In the genomic region with DNA sequence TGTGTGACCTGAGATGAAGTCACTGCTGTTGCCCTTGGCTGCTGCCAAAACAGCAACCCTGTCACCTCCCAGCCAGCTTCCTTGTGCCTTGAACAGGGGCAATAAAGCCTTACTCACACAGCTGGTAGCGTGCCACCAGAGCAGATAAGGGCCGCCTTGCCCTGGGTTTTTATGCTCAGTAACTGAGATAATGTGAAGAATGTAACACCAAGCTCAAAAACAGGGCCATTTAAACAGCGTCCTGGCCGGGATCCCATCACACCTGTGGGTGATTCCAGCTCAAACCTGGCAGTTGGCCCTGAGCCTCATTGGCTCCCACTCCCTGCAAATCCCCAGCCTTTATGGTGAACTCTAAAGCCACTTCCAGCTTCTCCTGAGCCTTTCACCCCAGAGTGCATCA, we compare ENCODE assay signal across 14 mouse cellular contexts. TPM values are rescaled to one million over a fixed set of nuclear protein-coding genes. Genes with fewer than 3 reads are reported as not detected.
A peak's percentile ranks its signal among the peaks of the same experiment; 100 is the strongest.
DNase-seq lines count a peak whose midpoint lies in the region; ATAC-seq lines count a peak whose summit lies in the region.
"Had no signal": no experiment of that assay in that cellular context is flagged by ENCODE, and none has a peak within 500 bp of the region (broad histone marks: within the 10 kb centered on the region; RNA-seq: fewer than 3 reads in every experiment).

No protein-coding gene starts in this region.

- H3K4me2 ChIP-seq in heart, embryonic 16.5 days (ENCODE audit: low read depth, low read length): no peak overlapping the region
- no peak overlapping the region for H3K4me2 ChIP-seq in liver, embryonic 12.5 days
- no peak overlapping the region for H3K4me2 ChIP-seq in forebrain, embryonic 15.5 days (replicated peaks)

- WGBS in heart, embryonic 16.5 days: 33% methylated on average over 4 of the region's 4 CpGs
- WGBS in liver, embryonic 12.5 days (ENCODE audit: insufficient replicate concordance): 47% methylated on average over 4 of the region's 4 CpGs
- WGBS in forebrain, embryonic 15.5 days: 68% methylated on average over 4 of the region's 4 CpGs

- ATAC-seq in heart, embryonic 16.5 days (replicated peaks; ENCODE audit: extremely low read depth, insufficient read depth, low FRiP score): peak; percentile 49
- ATAC-seq in megakaryocyte progenitor cell, adult 5-6 weeks (replicated peaks; ENCODE audit: poor library complexity): peak; percentile 68
- ATAC-seq in liver, embryonic 12.5 days: no peak
- no peak for ATAC-seq in forebrain, embryonic 15.5 days (replicated peaks)
- ATAC-seq: hindbrain, postnatal 0 days had no signal

- no peak overlapping the region for H3K4me3 ChIP-seq in heart, embryonic 16.5 days (ENCODE audit: low read length)
- no peak overlapping the region for H3K4me3 ChIP-seq in liver, embryonic 12.5 days
- H3K4me3 ChIP-seq in forebrain, embryonic 15.5 days: no peak overlapping the region

- no peak overlapping the region for H3K9ac ChIP-seq in heart, embryonic 16.5 days (ENCODE audit: low read length)
- no peak overlapping the region for H3K9ac ChIP-seq in liver, embryonic 12.5 days
- H3K9ac ChIP-seq in forebrain, embryonic 15.5 days (replicated peaks): no peak overlapping the region

- intact Hi-C loops in heart, postnatal 25 days (cut with DNase I): no loop called here

- H3K36me3 ChIP-seq in heart, embryonic 16.5 days (ENCODE audit: control insufficient read depth, insufficient read depth): no peaks in the 10 kb centered on the region
- H3K36me3 ChIP-seq in liver, embryonic 12.5 days: no peaks in the 10 kb centered on the region
- H3K36me3 ChIP-seq in forebrain, embryonic 15.5 days: no peaks in the 10 kb centered on the region

- H3K9me3 ChIP-seq in heart, embryonic 16.5 days (replicated peaks; ENCODE audit: control insufficient read depth, low read length): no peaks in the 10 kb centered on the region
- no peaks in the 10 kb centered on the region for H3K9me3 ChIP-seq in liver, embryonic 12.5 days (replicated peaks)
- no peaks in the 10 kb centered on the region for H3K9me3 ChIP-seq in forebrain, embryonic 15.5 days

- H3K27ac ChIP-seq in heart, embryonic 16.5 days (ENCODE audit: low read length): no peak overlapping the region
- no peak overlapping the region for H3K27ac ChIP-seq in liver, embryonic 12.5 days
- no peak overlapping the region for H3K27ac ChIP-seq in forebrain, embryonic 15.5 days (replicated peaks)
- H3K27ac ChIP-seq: hindbrain, postnatal 0 days had no signal

- H3K4me1 ChIP-seq in heart, embryonic 16.5 days (ENCODE audit: control insufficient read depth, insufficient read depth, low read length): peaks cover 13% of the 10 kb centered on the region; the same call in 1 of the 2 replicates
- no peaks in the 10 kb centered on the region for H3K4me1 ChIP-seq in liver, embryonic 12.5 days
- no peaks in the 10 kb centered on the region; the same call in 1 of the 2 replicates for H3K4me1 ChIP-seq in forebrain, embryonic 15.5 days

- DNase-seq in heart, postnatal 25 days (ENCODE audit: low spot score): no peak
- DNase-seq in adrenal gland, adult 8-10 months: peak; percentile 82
- DNase-seq in kidney, adult 9 months: peak; percentile 79
- no peak for DNase-seq in urinary bladder, adult 2 months (ENCODE audit: low spot score)
- DNase-seq: cerebellum, postnatal 36 days; gastrocnemius, postnatal 14 days had no signal

- H3K27me3 ChIP-seq in heart, embryonic 16.5 days (ENCODE audit: control insufficient read depth, insufficient read depth, low read length): no peaks in the 10 kb centered on the region; the same call in 1 of the 2 replicates
- peaks cover 10% of the 10 kb centered on the region; the same call in 1 of the 2 replicates for H3K27me3 ChIP-seq in liver, embryonic 12.5 days (replicated peaks)
- H3K27me3 ChIP-seq in forebrain, embryonic 15.5 days: no peaks in the 10 kb centered on the region

RNA-seq across cellular contexts. Expression of a gene that starts 26.6 kb away (rescaled TPM):
- 0.24 TPM in 1 of 2 replicates, not detected in the other for polyA plus RNA-seq in heart, embryonic 16.5 days (2015; fragmentation: Nextera tagmentation; extraction: Ambion mirVana)
- not detected for total RNA-seq in heart, postnatal 25 days (2021)
- total RNA-seq in adrenal gland, adult 8-10 months (2022): not detected
- not detected in 2 replicates for total RNA-seq in megakaryocyte progenitor cell, adult 5-6 weeks (2015)
- total RNA-seq in megakaryocyte progenitor cell, adult 5-6 weeks (2017): not detected in 2 replicates
- not detected in 2 replicates for polyA plus RNA-seq in liver, embryonic 12.5 days (2016; fragmentation: Nextera tagmentation; extraction: Ambion mirVana)
- not detected in 2 replicates for polyA plus RNA-seq in forebrain, embryonic 15.5 days (2015; fragmentation: Nextera tagmentation; extraction: Ambion mirVana)
- not detected in 2 replicates for polyA plus RNA-seq in urinary bladder, adult 2 months (2012; rRNA removed)
- total RNA-seq: gastrocnemius, postnatal 14 days; hindbrain, postnatal 0 days; left cerebral cortex, postnatal 14 days; monocyte, adult 5-6 weeks had no signal
- polyA plus RNA-seq: liver, embryonic 16.5 days had no signal

Comparison
In these comparisons a context has a peak if more than half of its experiments do, and no peak if none do; other contexts are left out.
1. ATAC-seq: peak in heart, embryonic 16.5 days (single experiment) and megakaryocyte progenitor cell, adult 5-6 weeks (single experiment); none in liver, embryonic 12.5 days (single experiment) and forebrain, embryonic 15.5 days (single experiment).
2. DNase-seq: peak in adrenal gland, adult 8-10 months (single experiment) and kidney, adult 9 months (single experiment); none in heart, postnatal 25 days (single experiment) and urinary bladder, adult 2 months (single experiment).